Mouse (Mus musculus) C2C12 (cell line): Measurements from ENCODE around the gene Tubg2.

ENCODE experiments used
- CTCF ChIP-seq: IDR thresholded peaks from one replicate; pipeline ENCODE4 v1.5.1; 2011; ENCODE audit not compliant: control insufficient read depth, insufficient read depth, insufficient read length
- MYOD1 ChIP-seq: IDR thresholded peaks from one replicate; pipeline ENCODE4 v1.6.1; 2011; ENCODE audit warnings: low read depth; ENCODE audit not compliant: control insufficient read depth, insufficient read length
- MYOG ChIP-seq: IDR thresholded peaks from one replicate; pipeline ENCODE4 v1.6.1; 2011; ENCODE audit not compliant: control insufficient read depth, insufficient read length; ENCODE audit errors: extremely low read depth
- USF1 ChIP-seq: IDR thresholded peaks from one replicate; pipeline ENCODE4 v1.6.1; 2011; ENCODE audit warnings: low read depth, mild to moderate bottlenecking, control low read depth, moderate library complexity

DNA sequence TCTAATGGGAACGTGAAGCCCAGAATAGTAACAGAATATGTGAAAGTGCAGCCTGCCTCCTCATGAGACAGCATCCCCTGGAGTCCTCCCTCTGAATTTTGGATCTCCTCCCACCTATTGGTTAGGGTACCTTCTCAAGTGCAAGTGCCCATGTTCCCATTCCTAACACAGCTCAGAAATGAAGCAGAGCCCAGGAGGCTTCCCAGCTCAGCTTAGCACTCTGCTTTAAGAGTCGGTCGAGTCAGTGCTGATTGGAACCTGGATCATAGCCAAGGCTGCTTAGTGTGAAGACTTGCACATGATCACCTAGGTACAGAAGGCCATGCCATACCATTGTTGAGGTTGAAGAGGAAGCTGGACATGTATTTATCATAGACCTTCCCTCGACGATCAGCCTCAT, 38.4 kb downstream of the Tubg2 start:
- TF ChIP-seq CTCF (no peak), MYOD1 (no peak), MYOG (no peak), USF1 (no peak)
